Mouse (Mus musculus) liver, embryonic 11.5 days (tissue): Measurements from ENCODE around the gene Fam166a. TPM values are rescaled to one million over a fixed set of nuclear protein-coding genes. Genes with fewer than 3 reads are reported as not detected.

Experiments
- polyA plus RNA-seq: library from polyadenylated mRNA; unstranded; fragments of >200 nt; fragmentation: Nextera tagmentation; extraction: Ambion mirVana; gene quantifications from 2 replicates; pipeline ENCODE4 v1.2.1, GENCODE M21; 2014

The Fam166a gene
- polyA plus RNA-seq, 1 experiment from 2014 or later = 0.45 TPM

Other genes starting within 250 kb of the Fam166a start
- 149 and 158 TPM in 2 replicates for gene Mrpl41, start 243.6 kb upstream of the Fam166a start, polyA plus RNA-seq
- 24.7 TPM in 2 replicates for gene Pnpla7, start 242.7 kb upstream of the Fam166a start, polyA plus RNA-seq
- 29.0 and 32.6 TPM in 2 replicates for gene Nsmf, start 164.4 kb upstream of the Fam166a start, polyA plus RNA-seq
- gene Entpd8, start 138.4 kb upstream of the Fam166a start, polyA plus RNA-seq = 0.90 and 1.7 TPM in 2 replicates
- 0.69 and 1.0 TPM in 2 replicates for gene Noxa1, start 123.6 kb upstream of the Fam166a start, polyA plus RNA-seq
- gene Nrarp, start 38.0 kb upstream of the Fam166a start, polyA plus RNA-seq = 6.5 and 7.6 TPM in 2 replicates
- 12.1 and 13.1 TPM in 2 replicates for gene Tor4a, start 21.9 kb upstream of the Fam166a start, polyA plus RNA-seq
- 85.3 and 86.3 TPM in 2 replicates for gene Nelfb, start 7.3 kb upstream of the Fam166a start, polyA plus RNA-seq
- 0.29 TPM in 1 of 2 replicates, not detected in the other for gene Stpg3, start 4.1 kb upstream of the Fam166a start, polyA plus RNA-seq
- gene Tubb4b, start 6.0 kb downstream of the Fam166a start, polyA plus RNA-seq = 823 and 870 TPM in 2 replicates
- 0.07 TPM in 1 of 2 replicates, not detected in the other for gene Slc34a3, start 15.6 kb downstream of the Fam166a start, polyA plus RNA-seq
- gene Rnf224, start 18.0 kb downstream of the Fam166a start, polyA plus RNA-seq = 0.10 and 0.21 TPM in 2 replicates
- gene Rnf208, start 23.5 kb downstream of the Fam166a start, polyA plus RNA-seq = 7.7 and 8.1 TPM in 2 replicates
- not detected in 2 replicates for gene Cysrt1, start 23.7 kb downstream of the Fam166a start, polyA plus RNA-seq
- gene AL732309.1, start 28.1 kb downstream of the Fam166a start, polyA plus RNA-seq = 6.3 and 6.8 TPM in 2 replicates
- gene Tmem203, start 36.7 kb downstream of the Fam166a start, polyA plus RNA-seq = 14.4 and 15.2 TPM in 2 replicates
- gene Tprn, start 43.9 kb downstream of the Fam166a start, polyA plus RNA-seq = 9.6 and 10.3 TPM in 2 replicates
- 233 and 237 TPM in 2 replicates for gene Ssna1, start 53.7 kb downstream of the Fam166a start, polyA plus RNA-seq
- gene Anapc2, start 53.7 kb downstream of the Fam166a start, polyA plus RNA-seq = 74.7 and 77.6 TPM in 2 replicates
- gene Tmem210, start 69.4 kb downstream of the Fam166a start, polyA plus RNA-seq = not detected in 2 replicates
- not detected in 2 replicates for gene Lrrc26, start 71.2 kb downstream of the Fam166a start, polyA plus RNA-seq
- gene Grin1, start 100.4 kb downstream of the Fam166a start, polyA plus RNA-seq = 1.0 and 1.6 TPM in 2 replicates
- 48.3 and 62.9 TPM in 2 replicates for gene Man1b1, start 113.6 kb downstream of the Fam166a start, polyA plus RNA-seq
- 17.4 and 18.3 TPM in 2 replicates for gene Dpp7, start 137.6 kb downstream of the Fam166a start, polyA plus RNA-seq
- gene Uap1l1, start 146.9 kb downstream of the Fam166a start, polyA plus RNA-seq = 15.6 and 17.8 TPM in 2 replicates
- gene Sapcd2, start 153.6 kb downstream of the Fam166a start, polyA plus RNA-seq = 45.3 and 51.0 TPM in 2 replicates
- gene Entpd2, start 177.1 kb downstream of the Fam166a start, polyA plus RNA-seq = 0.25 and 0.45 TPM in 2 replicates
- 7.0 and 8.1 TPM in 2 replicates for gene Npdc1, start 180.6 kb downstream of the Fam166a start, polyA plus RNA-seq
- gene Fut7, start 204.5 kb downstream of the Fam166a start, polyA plus RNA-seq = 0.09 TPM in 1 of 2 replicates, not detected in the other
- 3.9 and 4.5 TPM in 2 replicates for gene Abca2, start 210.0 kb downstream of the Fam166a start, polyA plus RNA-seq
- 0.21 TPM in 1 of 2 replicates, not detected in the other for gene Clic3, start 238.1 kb downstream of the Fam166a start, polyA plus RNA-seq
- gene Paxx, start 242.3 kb downstream of the Fam166a start, polyA plus RNA-seq = 9.2 and 14.3 TPM in 2 replicates